Mouse (Mus musculus) right cerebral cortex, postnatal 4 days (tissue): ENCODE measurements at regions not wholly inside any gene's neighbourhood (a gene's known extent, or its start where the extent isn't known, plus 50 kb on each side); places are given as distances from the start of the nearest gene placed in this dataset.
"Not testable (repeated sequence)": the region's sequence is repeated elsewhere in the genome, so short reads cannot be mapped to it uniquely, and the experiment has no call there.

Source experiments
- DNase-seq: peaks from one replicate; pipeline ENCODE4 v3.0.0-alpha.2; 2022

DNA sequence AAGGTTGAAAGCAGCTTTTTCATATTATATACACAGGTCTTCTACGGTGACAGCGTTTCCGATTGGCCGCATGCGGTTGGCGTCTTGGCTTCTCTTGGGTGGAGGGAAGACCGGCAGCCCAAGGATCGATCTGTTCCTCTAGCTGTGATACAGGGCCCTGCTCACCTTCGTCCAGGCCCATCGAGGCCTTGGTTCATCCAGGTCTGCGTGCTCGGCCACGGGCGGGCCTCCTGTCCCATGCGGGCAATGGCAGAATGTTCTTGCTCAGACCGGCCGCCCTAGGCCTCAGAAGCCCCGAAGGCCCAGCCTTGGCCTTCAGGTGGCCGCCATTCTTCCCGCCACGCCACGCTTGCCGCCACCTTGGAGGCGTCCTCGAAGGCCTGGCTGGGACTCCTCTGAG lies 194.4 kb upstream of the Ppp6c start:
- no peak for DNase-seq

GRCm38 (mm10) chr2:39400336-39400735 lies 174.1 kb upstream of the Ppp6c start:
- DNase-seq: no peak

- no peak for DNase-seq
These were observed 173.3 kb upstream of the Ppp6c start for GRCm38 (mm10) chr2:39399523-39399922.

DNA sequence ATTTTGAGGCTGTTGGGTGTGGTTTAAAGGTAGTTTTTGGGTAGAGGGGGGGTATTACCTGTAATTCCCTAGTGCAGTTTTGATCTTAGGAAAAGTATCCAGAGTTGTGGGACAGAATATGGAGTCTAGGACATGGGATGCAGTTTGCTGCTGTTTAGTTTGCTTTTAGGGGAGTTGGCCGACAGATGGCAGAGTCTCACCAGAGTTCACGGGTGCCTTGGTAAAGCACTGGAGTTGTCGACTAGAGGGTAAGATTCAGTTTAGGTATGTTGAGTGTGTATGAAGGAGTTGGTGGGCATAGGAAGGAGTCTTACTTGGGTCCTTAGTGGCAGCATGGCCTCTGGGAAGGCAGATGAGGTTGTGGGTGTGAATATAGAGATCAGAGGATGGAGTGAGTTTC lies 168.4 kb upstream of the Ppp6c start:
- DNase-seq: no peak

DNA sequence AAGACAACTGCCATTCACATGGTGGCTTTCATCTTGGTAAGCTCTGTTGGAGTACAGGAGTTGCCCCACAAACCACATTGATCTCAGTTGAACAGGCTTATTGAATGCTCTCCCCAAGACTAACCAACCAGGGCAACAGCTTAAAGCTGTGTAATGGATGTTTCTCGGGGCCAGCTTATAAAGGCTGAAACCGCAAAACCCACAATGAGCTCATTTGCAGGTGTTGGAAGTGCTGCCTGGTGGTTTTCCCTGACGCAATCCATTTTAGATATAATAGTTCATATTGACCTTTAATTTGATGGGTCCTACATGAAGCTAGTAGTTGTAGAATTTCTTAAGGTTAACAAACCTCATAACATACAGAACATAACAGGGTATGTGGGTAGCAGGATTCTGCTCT lies 151.0 kb upstream of the Ppp6c start:
- DNase-seq: no peak

DNA sequence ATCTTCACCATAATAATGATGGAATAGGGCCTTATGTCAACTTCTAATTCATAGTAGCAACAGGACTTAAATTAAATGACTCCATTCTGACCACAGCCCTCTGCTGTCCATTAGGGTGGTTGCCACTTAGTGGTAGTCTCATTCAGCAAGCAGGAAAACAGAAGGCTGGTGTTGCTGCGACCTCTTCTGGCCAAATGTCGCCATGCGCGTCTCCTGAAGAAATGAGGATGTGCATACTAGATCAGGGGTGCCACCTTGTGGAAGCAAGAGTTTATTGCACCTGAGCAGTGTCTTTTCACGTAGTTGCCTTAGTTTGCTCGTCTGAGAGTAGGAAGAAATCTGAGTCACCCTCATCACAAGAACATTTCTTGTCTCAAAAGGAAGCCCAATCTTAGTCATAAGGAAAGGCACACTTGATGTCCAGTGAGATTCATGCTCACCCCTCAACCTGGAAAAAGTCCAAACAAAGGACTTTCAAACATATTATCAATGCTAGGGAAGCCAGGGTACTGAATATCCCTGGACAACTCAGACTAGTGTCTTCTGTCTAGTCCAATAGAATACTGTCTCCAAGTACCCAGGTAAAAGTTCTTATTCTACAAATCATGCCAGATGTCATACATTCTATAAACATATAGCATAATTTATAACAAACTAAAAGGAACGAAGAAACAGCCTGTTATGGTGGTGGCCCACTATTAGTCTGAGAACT lies 147.0 kb upstream of the Ppp6c start:
- DNase-seq: peak; percentile 89

GRCm38 (mm10) chr2:39344207-39344606 lies 118.0 kb upstream of the Ppp6c start:
- no peak for DNase-seq

DNA sequence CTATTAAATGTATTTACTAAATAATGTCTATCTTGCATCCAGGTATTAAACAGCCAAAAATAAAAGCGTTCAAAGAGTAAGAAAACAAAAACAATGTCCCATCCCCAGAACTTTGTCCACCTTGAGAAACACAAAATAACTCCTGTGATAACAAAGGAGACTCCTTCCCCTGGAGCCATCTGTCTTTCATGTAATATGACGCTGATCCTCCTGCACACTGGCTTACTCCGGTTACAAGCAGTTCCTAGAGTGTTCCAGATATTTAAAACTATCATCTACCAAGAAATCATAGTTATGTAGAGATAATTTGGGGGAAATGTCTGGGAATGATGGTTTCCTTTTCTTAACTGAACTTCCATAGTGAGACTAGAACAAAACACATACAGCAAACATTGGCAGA lies 114.2 kb upstream of the Ppp6c start:
- DNase-seq: no peak

- DNase-seq: no peak
These were observed 112.8 kb upstream of the Ppp6c start for GRCm38 (mm10) chr2:39338832-39339649.

DNA sequence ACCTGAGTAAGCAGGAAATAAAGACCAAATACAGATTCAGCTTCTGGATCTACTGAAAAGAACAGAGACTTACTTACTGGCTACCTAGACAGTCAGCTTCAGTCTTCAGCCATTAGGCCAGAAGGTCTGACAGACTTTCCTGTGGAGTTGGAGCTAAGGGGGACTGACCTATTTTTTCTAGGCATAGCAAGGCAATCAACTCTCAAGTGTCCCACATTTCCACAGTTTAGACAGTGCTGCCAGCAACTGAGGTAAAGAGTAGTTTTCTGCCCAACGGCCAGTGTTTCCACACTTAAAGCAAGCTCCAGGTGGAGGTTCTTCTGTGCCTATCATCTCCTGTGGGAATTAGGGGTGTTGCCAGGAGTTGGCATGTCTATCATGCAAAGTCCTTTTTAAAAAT lies 111.3 kb upstream of the Ppp6c start:
- DNase-seq: no peak

DNA sequence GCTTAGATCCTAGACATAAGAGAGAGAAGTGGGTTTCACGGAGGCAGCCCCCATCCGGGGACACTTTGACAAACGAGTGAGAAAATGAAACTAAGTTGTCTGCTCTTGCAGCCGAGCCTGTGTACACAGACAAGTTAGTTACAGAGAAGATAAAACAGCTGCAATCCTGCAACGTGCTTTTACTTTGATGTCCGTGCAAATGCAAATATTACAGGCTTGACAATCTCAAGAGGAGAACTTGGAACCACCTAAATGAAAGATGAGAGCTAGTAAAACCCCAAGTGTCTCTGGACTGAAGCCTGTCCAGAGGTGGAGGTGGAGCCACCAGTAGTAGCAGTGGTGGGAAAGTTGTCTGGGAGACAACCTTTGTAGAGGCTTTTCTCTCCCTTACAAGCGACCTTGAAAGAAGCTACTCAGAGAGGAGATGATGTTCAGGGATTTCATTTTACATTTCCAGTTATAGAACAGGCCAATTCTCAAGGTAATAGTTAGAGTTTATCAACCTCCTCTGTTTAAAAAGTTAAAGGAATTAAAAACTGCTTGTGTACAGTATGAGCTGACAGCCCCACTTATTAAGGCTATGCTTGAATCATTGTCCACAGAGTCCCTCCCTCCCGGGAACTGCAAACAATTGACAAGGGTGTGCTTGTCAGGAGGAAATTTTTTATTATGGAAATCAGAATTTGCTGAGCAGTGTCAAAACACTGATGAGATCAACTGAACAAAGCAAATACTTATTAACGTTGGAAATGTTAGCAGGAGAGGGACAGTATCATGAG lies 99.7 kb upstream of the Ppp6c start:
- DNase-seq: no peak

DNA sequence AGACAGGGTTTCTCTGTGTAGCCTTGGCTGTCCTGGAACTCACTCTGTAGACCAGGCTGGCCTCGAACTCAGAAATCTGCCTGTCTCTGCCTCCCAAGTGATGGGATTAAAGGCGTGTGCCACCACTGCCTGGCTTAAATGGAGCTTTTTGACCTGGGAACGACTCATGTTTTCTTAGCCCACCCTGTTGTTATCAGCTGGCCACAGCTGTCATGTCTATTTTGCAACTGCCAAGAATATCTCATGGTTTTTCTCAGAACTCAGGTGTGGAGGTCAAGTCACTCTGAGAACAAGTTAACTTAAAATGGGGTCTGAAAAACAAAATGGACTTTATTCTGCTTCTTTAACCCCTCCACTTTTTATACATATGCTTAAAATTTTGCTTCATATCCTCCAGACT lies 98.9 kb upstream of the Ppp6c start:
- not testable (repeated sequence) for DNase-seq

DNA sequence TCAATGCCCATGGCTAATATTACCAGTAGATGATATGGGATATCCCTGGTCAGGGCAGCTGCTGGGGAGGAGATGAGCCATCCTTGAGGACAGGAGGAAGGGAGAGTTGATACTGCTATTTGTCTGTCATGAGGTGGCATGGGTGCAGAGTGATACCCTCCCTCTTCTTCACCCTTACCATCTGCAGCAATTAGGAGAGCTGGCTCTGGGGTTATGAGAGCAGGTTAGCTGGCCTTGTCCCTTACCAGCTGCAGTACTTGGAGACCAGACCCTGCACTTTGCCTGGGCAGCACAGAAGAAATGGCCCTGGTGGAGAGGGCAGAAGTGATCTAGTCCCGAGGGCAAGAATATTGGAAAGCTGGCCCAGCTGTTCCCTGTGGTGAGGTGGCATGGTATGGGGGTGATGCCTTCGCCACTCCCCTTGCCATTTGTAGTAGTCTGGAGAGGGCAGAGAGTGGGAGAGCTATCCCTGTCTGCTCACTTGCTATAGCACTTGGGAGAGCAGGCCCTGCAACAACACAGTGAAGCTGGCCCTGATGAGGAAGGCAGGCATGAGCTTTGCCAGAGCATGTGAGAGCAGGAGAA lies 73.6 kb upstream of the Ppp6c start:
- DNase-seq: no peak

DNA sequence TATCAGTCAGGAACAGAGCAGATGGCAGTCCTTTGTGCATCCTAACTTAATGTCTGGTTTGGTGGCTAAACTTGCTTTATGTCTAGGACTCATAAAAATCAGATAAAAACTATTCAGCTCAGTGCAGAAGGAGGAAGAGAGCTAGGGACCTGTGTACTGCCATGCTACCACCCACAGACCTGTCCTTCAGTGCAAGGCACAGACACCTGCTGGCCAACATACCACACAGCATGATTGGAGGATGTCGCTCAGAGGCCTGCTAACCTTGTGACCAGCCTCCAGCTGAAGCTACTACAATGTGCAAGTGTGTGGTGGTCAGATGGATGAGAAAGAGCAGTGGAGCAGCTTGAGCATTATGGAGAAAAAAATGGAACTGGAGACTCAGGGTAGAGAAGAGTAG lies 73.0 kb upstream of the Ppp6c start:
- no peak for DNase-seq

- DNase-seq: no peak
These were observed 69.2 kb upstream of the Ppp6c start for GRCm38 (mm10) chr2:39295435-39295834.

DNA sequence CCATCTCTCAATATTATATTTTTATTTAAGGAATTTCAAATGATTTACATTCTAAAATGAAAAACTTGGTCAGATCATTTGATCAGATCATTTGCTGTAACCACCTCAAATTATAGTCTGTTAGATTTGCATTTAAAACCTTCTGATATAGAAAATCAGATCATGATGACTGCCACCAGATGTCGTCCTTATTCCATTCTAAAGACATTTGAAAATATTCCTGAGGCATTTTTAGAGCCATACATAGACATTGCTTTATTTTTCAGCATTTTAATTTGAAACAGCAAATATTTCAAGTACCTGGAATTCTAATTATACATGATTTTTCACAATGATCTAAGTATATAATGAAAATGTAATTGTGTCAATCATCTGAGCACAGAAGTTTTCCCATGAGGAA lies 52.0 kb upstream of the Ppp6c start:
- DNase-seq: no peak
